Mouse (Mus musculus): Measurements from ENCODE around the gene Ern2.

DNA sequence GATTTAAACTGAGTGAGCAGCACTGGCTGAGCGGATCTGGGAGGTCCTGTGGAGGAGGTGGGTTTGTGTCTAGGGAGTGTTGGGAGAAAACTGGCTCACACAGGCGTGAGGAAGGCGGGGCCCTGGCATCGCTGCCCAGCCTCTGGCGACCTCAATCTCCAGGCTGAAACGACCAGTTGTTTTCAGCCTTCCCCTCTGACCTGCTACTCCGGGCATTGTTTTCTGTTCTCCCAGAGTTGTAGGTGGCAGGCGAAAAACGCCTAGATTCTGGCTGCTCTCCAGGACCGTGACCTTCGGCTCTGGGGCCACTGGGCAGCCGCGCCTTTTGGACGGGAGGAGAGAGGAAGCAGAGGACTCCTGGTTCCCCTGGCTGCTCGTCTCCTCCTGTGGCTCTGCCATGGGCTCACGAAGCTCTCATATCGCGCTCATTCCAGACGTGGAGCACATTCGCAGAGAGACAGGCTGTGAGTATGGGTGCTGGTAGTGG, 33.4 kb upstream of the Ern2 start, which contains the start of gene Chp2:
- TF ChIP-seq CTCF (IDR thresholded peaks at IDR 0.05; ENCODE audit: low read depth) (no peak), EP300 (IDR thresholded peaks at IDR 0.05; ENCODE audit: low read depth) (no peak)
